Mouse (Mus musculus): Measurements from ENCODE around the gene Rab1a.

- no peak for TF ChIP-seq POLR2A (IDR thresholded peaks at IDR 0.05; ENCODE audit: low read depth, low read length)
- TF ChIP-seq CTCF (IDR thresholded peaks at IDR 0.05; ENCODE audit: extremely low read depth, insufficient read depth, insufficient read length, insufficient replicate concordance) = no peak
Measured at GRCm38 (mm10) chr11:20250476-20251178, 49.4 kb downstream of the Rab1a start.

Data from spleen, adult 2 months (tissue).